Mouse (Mus musculus): ENCODE data around the gene Cdkn2b.

DNA sequence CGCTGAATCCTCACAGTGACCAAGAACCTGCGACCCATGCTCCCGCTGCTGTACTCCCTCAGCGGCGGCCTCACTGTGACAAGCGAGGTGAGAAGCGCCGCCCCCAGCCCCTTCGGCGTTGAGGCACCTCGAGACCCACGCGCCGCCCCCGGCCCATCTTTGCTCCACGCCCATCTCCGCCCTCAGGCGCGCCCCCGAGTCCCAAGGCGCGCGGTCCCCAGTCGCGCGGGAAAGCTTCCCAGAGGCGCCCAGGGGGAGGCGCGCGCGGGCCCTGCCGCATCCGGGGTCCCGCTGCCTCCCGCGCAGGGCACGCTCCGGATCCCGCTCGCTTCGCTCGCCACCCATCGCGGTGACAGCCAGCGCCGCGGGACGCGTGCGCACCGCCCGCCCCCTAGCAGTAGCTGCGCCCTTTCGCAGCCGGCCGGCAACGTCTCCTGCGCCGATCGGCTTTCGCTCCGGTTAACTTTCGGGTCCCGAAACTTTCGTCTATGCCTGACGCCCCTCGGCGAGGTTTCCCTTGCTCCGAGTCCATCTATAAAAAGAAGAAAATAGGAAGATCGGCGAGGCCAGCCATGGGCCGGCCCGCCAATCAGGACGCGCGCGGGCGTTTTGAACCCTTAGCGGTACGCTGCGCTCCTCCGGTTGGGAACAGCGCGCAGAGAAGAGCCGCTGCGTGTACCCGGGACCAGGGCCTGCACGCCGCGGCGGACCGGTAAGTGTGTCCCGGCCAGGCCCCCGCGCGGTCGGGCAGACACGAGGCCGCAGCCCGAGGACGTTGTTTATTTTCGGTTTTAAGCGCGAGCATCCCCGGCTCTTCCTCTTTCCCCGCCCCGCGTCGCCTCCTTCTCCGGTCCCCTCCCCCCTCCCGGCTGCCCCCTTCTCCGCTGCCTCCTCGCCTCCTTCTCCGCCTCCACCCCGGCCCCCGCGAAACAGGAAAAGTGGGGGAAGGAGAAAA is 16.1 kb downstream of the Cdkn2b start, which contains the start of gene Cdkn2a:
- TF ChIP-seq CTCF (IDR thresholded peaks at IDR 0.05; ENCODE audit: borderline replicate concordance, control insufficient read depth, extremely low read depth, insufficient read depth, low read length, poor library complexity) (no peak), POLR2A (IDR thresholded peaks at IDR 0.05; ENCODE audit: control insufficient read depth, extremely low read depth, insufficient read depth, low read length, poor library complexity) (no peak)
